Mouse (Mus musculus) liver, embryonic 16.5 days (tissue): ENCODE measurements around the gene Heatr5b. TPM values are rescaled to one million over a fixed set of nuclear protein-coding genes. Genes with fewer than 3 reads are reported as not detected.

Source experiments
- ATAC-seq: fragments of 200-750 bp; cut with Nextera tagmentation; 2 replicates; pipeline ENCODE4 v1.8.0; 2017; ENCODE audit warnings: low read depth, mild to moderate bottlenecking, moderate number of reproducible peaks, moderate library complexity
- H3K27ac ChIP-seq: fragments of 300-500 bp; sonication (generic); 2 replicates; pipeline ENCODE4 v1.5.1; 2014; ENCODE audit warnings: mild to moderate bottlenecking, low read length
- H3K27me3 ChIP-seq: fragments of 300-500 bp; sonication (generic); 2 replicates; pipeline ENCODE4 v1.6.1; 2014; ENCODE audit warnings: low read depth, low read length, mixed read lengths; ENCODE audit not compliant: control insufficient read depth, insufficient read depth
- H3K36me3 ChIP-seq: fragments of 300-500 bp; sonication (generic); 2 replicates; pipeline ENCODE4 v1.6.1; 2014; ENCODE audit warnings: mild to moderate bottlenecking; ENCODE audit not compliant: control insufficient read depth, insufficient read depth
- H3K4me1 ChIP-seq: fragments of 300-500 bp; sonication (generic); 2 replicates; pipeline ENCODE4 v1.6.1; 2014; ENCODE audit warnings: low read depth, low read length, mixed read lengths; ENCODE audit not compliant: control insufficient read depth
- H3K4me2 ChIP-seq: fragments of 300-500 bp; sonication (generic); 2 replicates; pipeline ENCODE4 v1.6.1; 2014; ENCODE audit warnings: low read depth, low read length, mixed read lengths
- H3K4me3 ChIP-seq: fragments of 300-500 bp; sonication (generic); 2 replicates; pipeline ENCODE4 v1.5.1; 2014; ENCODE audit warnings: low read depth, mild to moderate bottlenecking, low read length
- H3K9ac ChIP-seq: fragments of 300-500 bp; sonication (generic); 2 replicates; pipeline ENCODE4 v1.6.1; 2014; ENCODE audit warnings: low read depth, low read length
- H3K9me3 ChIP-seq: fragments of 300-500 bp; sonication (generic); replicated peaks from 2 replicates; pipeline ENCODE4 v1.6.1; 2016; ENCODE audit warnings: low read length; ENCODE audit not compliant: control insufficient read depth
- WGBS: fragments of 180-500 bp; shearing (Covaris S2); extraction: QIAGEN DNeasy Blood & Tissue Kit; methylation state at CpG from one replicate; pipeline ENCODE4 v1.1.7; 2014; ENCODE audit not compliant: insufficient replicate concordance; 5-methylcytosine and 5-hydroxymethylcytosine counted together
- polyA plus RNA-seq: library from polyadenylated mRNA; unstranded; fragments of >200 nt; fragmentation: Nextera tagmentation; extraction: Ambion mirVana; gene quantifications from 2 replicates; pipeline ENCODE4 v1.2.1, GENCODE M21; 2015

The Heatr5b gene
- polyA plus RNA-seq, 1 experiment from 2014 or later, result 4.7 TPM

- no peaks in the 10 kb centered on the region for H3K27me3 ChIP-seq
- H3K4me3 ChIP-seq, result no peak overlapping the region
- H3K9me3 ChIP-seq, result no peaks in the 10 kb centered on the region
- 70% methylated on average over 1 of the region's 1 CpGs for WGBS
- no peak overlapping the region for H3K9ac ChIP-seq
- H3K36me3 ChIP-seq, result no peaks in the 10 kb centered on the region
- H3K27ac ChIP-seq, result no peak overlapping the region
- no peaks in the 10 kb centered on the region for H3K4me1 ChIP-seq
- ATAC-seq, result no peak
- no peak overlapping the region for H3K4me2 ChIP-seq
Measured at GRCm38 (mm10) chr17:78778765-78779164, 56.4 kb downstream of the Heatr5b start.

DNA sequence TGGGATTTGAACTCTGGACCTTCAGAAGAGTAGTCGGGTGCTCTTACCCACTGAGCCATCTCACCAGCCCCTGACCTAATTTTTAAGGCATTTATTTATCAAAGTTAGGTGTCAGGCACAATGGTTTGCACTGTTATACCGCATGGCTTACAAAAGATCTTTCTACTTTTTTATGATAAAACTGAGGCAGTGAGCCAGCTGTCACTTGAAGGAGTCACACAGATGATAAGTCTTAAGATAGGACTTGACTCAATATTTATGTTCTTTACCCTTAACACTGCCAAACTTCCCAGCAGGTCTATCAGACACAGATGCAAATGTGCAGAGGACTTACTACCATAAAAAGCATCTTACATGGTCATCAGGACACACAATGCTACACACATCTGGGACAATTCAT, 62.8 kb downstream of the Heatr5b start:
- Histone ChIP-seq H3K4me3 (no peak overlapping the region), H3K9me3 (no peaks in the 10 kb centered on the region), H3K27ac (no peak overlapping the region), H3K4me2 (no peak overlapping the region), H3K36me3 (no peaks in the 10 kb centered on the region; the same call in 1 of the 2 replicates), H3K4me1 (no peaks in the 10 kb centered on the region), H3K9ac (no peak overlapping the region), H3K27me3 (no peaks in the 10 kb centered on the region)
- WGBS, result 63% methylated on average over 2 of the region's 2 CpGs
- ATAC-seq, result no peak

GRCm38 (mm10) chr17:78770932-78771331, 64.2 kb downstream of the Heatr5b start:
- no peak for ATAC-seq
- WGBS, result 69% methylated on average over 7 of the region's 7 CpGs
- Histone ChIP-seq H3K4me2 (no peak overlapping the region), H3K4me3 (no peak overlapping the region), H3K4me1 (no peaks in the 10 kb centered on the region), H3K27me3 (no peaks in the 10 kb centered on the region), H3K9me3 (no peaks in the 10 kb centered on the region), H3K9ac (no peak overlapping the region), H3K27ac (no peak overlapping the region), H3K36me3 (no peaks in the 10 kb centered on the region; the same call in 1 of the 2 replicates)

DNA sequence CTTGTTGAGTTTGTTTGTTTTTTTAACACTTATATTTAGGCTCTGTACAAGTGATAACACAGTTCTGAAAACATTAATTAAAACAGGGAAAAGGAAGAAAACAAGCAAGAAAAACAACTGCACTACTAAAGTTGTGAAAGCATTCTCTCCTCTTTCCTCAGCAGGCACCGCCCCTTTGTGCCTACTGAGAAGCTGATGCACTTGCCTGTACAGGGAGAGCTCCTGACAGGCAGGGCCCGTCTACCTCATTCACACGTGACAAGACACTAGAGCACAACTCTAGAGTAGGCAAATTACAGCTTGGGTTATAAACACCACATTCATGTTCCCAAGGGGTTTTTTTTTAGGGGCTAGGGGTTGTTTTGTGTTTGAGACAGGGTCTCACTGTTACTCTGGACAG, 65.8 kb downstream of the Heatr5b start:
- 73% methylated on average over 3 of the region's 3 CpGs for WGBS
- no peaks in the 10 kb centered on the region for H3K9me3 ChIP-seq

GRCm38 (mm10) chr17:78768937-78769336, 66.2 kb downstream of the Heatr5b start:
- Histone ChIP-seq H3K4me3 (no peak overlapping the region), H3K4me2 (no peak overlapping the region), H3K36me3 (peaks cover 6% of the 10 kb centered on the region; the same call in 1 of the 2 replicates), H3K27ac (no peak overlapping the region), H3K9ac (no peak overlapping the region), H3K27me3 (no peaks in the 10 kb centered on the region), H3K4me1 (no peaks in the 10 kb centered on the region), H3K9me3 (no peaks in the 10 kb centered on the region)
- WGBS, result 53% methylated on average over 2 of the region's 2 CpGs
- ATAC-seq, result no peak

More for the DNA sequence above, 65.8 kb downstream of the Heatr5b start:
- peaks cover 3% of the 10 kb centered on the region; the same call in 1 of the 2 replicates for H3K36me3 ChIP-seq
- H3K4me1 ChIP-seq, result no peaks in the 10 kb centered on the region
- H3K4me2 ChIP-seq, result no peak overlapping the region
- no peak overlapping the region for H3K4me3 ChIP-seq
- no peaks in the 10 kb centered on the region for H3K27me3 ChIP-seq
- no peak for ATAC-seq
- no peak overlapping the region for H3K27ac ChIP-seq
- no peak overlapping the region for H3K9ac ChIP-seq

GRCm38 (mm10) chr17:78767546-78767945, 67.6 kb downstream of the Heatr5b start:
- 78% methylated on average over 8 of the region's 8 CpGs for WGBS
- Histone ChIP-seq H3K4me2 (no peak overlapping the region), H3K4me3 (no peak overlapping the region), H3K36me3 (peaks cover 7% of the 10 kb centered on the region; the same call in 1 of the 2 replicates), H3K9ac (no peak overlapping the region), H3K4me1 (no peaks in the 10 kb centered on the region), H3K27me3 (no peaks in the 10 kb centered on the region), H3K9me3 (no peaks in the 10 kb centered on the region), H3K27ac (no peak overlapping the region)
- ATAC-seq, result no peak

GRCm38 (mm10) chr17:78766084-78766483, 69.1 kb downstream of the Heatr5b start:
- no peak overlapping the region for H3K4me3 ChIP-seq
- peaks cover 7% of the 10 kb centered on the region; the same call in 1 of the 2 replicates for H3K36me3 ChIP-seq
- H3K27me3 ChIP-seq, result no peaks in the 10 kb centered on the region
- H3K9me3 ChIP-seq, result no peaks in the 10 kb centered on the region
- WGBS, result 76% methylated on average over 7 of the region's 7 CpGs
- no peak overlapping the region for H3K9ac ChIP-seq
- no peak overlapping the region for H3K27ac ChIP-seq
- H3K4me1 ChIP-seq, result no peaks in the 10 kb centered on the region
- ATAC-seq, result no peak
- no peak overlapping the region for H3K4me2 ChIP-seq

DNA sequence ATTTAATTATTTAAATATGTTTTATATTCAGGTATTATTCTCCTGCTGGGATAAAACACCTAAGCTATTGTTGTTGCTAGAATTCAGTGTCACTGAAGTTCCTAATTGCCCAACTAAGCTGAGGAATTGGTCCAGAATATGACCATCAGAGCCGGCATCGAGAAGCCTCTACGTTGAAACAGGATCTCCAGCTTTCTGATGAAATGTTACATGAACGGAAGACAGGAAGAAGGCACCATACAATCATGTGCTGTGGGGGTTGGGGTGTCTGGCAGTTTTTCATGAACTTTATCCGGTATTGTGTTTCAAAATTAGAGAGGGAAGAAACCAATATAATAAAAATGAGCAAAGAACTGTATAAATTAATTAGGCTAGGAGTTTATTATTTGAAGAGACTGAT, 71.9 kb downstream of the Heatr5b start:
- WGBS, result 83% methylated on average over 5 of the region's 5 CpGs
- H3K4me2 ChIP-seq, result no peak overlapping the region
- no peak for ATAC-seq

DNA sequence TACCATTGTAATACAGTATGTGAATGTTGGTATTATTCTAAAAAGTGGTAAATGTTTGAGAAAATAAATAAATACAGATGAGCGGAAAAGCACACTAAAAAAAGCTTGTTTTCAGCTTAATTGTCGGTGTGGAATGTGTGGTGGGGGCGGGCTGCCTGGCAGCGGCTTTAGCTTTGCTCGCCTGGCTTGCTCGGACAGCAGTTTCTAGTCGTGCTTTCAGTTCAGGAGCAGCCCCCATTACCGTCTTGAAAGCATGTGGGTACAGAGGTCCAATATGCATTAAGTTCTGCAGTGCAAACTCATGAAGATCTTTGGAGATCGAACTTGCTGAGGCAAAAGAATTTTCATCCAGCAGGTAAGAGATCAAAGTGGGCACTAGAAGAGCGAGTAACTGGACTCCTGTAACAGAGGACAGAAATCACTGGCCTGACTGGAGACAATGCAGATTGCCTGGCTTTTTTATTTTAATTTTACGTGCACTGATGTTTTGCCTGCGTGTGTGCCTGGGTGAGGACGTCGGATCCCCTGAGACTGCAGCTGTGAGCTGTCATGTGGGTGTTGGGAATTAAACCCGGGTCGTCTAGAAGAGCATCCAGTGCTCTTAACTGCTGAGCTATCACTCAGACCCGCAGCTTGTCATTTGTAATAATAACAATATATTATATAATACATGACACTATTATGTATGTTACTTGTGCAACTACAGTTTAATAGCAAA, 82.1 kb downstream of the Heatr5b start:
- Histone ChIP-seq H3K27ac (no peak overlapping the region), H3K4me1 (no peaks in the 10 kb centered on the region), H3K4me2 (no peak overlapping the region), H3K9ac (no peak overlapping the region), H3K4me3 (no peak overlapping the region), H3K27me3 (no peaks in the 10 kb centered on the region), H3K9me3 (no peaks in the 10 kb centered on the region), H3K36me3 (no peaks in the 10 kb centered on the region)
- no peak for ATAC-seq
- WGBS, result 80% methylated on average over 17 of the region's 17 CpGs

More for the DNA sequence above, 71.9 kb downstream of the Heatr5b start:
- Histone ChIP-seq H3K36me3 (peaks cover 7% of the 10 kb centered on the region; the same call in 1 of the 2 replicates), H3K4me3 (no peak overlapping the region), H3K9ac (no peak overlapping the region), H3K27ac (no peak overlapping the region), H3K4me1 (no peaks in the 10 kb centered on the region), H3K27me3 (no peaks in the 10 kb centered on the region), H3K9me3 (no peaks in the 10 kb centered on the region)
